ENCODE assay signal across 33 mouse cellular contexts in the genomic region with DNA sequence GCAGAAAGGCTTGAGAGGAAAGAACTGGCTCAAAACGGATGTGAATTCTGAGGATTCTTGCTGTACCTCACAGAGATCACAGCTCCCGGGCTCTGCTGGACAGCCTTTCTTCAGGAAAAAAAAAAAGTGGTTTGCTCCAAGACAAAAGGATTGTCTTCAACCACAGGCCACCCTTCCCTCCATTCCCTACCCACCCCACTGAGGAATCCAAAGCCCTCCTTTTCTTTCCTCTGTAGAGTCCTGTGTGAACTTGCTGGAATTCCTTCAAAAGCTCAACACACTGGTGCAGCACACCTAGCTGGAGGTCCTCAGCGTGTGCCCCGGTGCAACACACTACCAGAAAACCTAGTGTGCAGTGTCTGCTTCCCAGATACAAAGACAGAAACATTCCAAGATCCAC. TPM values are rescaled to one million over a fixed set of nuclear protein-coding genes. Genes with fewer than 3 reads are reported as not detected.
DNase-seq lines count a peak whose midpoint lies in the region; ATAC-seq and TF ChIP-seq lines count a peak whose summit lies in the region.
"Had no signal": no experiment of that assay in that cellular context is flagged by ENCODE, and none has a peak within 500 bp of the region (broad histone marks: within the 10 kb centered on the region; RNA-seq: fewer than 3 reads in every experiment).

No protein-coding gene starts in this region.

- TF ChIP-seq EP300 in stomach, postnatal 0 days (optimal IDR thresholded peaks at IDR 0.05), result no peak

- no peak for DNase-seq in heart, postnatal 36 days
- no peak for DNase-seq in stomach, postnatal 0 days (ENCODE audit: low spot score)
- DNase-seq in ZHBTc4 (ENCODE audit: low read depth, low spot score), result peak; percentile 80
- no peak for DNase-seq in frontal cortex, postnatal 25 days (ENCODE audit: low spot score in 2 of 2)
- DNase-seq: adrenal gland, adult 2 months; adrenal gland, postnatal 36 days; cerebellum, adult 18-20 months; cerebellum, postnatal 10 days; gastrocnemius, postnatal 14 days; heart, postnatal 4 days; kidney, adult 18-20 months; kidney, postnatal 36 days; lung, embryonic 14.5 days; midbrain, embryonic 14.5 days; retina, postnatal 1 day; right cerebral cortex, postnatal 14 days; thymus, postnatal 4 days had no signal

- intact Hi-C loops in heart, postnatal 36 days (cut with DNase I), result no loop called here

- no peaks in the 10 kb centered on the region for H3K27me3 ChIP-seq in heart, embryonic 13.5 days (replicated peaks)
- no peaks in the 10 kb centered on the region for H3K27me3 ChIP-seq in stomach, embryonic 14.5 days (ENCODE audit: control insufficient read depth, insufficient read depth, low read length)
- H3K27me3 ChIP-seq in stomach, postnatal 0 days (ENCODE audit: control insufficient read depth, insufficient read depth, low read length), result no peaks in the 10 kb centered on the region
- H3K27me3 ChIP-seq: CH12.LX; embryonic facial prominence, embryonic 15.5 days; forebrain, embryonic 13.5 days; heart, embryonic 15.5 days; limb, embryonic 12.5 days; neural tube, embryonic 15.5 days had no signal

- peaks cover 14% of the 10 kb centered on the region; the same call in 1 of the 2 replicates for H3K4me1 ChIP-seq in heart, embryonic 13.5 days
- H3K4me1 ChIP-seq in stomach, embryonic 14.5 days (ENCODE audit: control insufficient read depth, insufficient read depth, low read length), result no peaks in the 10 kb centered on the region
- H3K4me1 ChIP-seq in stomach, postnatal 0 days (replicated peaks; ENCODE audit: control insufficient read depth, insufficient read depth), result no peaks in the 10 kb centered on the region
- H3K4me1 ChIP-seq: embryonic facial prominence, embryonic 15.5 days; forebrain, embryonic 13.5 days; limb, embryonic 12.5 days; liver, embryonic 15.5 days; neural tube, embryonic 15.5 days had no signal

- no peak overlapping the region for H3K4me2 ChIP-seq in heart, embryonic 13.5 days
- no peak overlapping the region for H3K4me2 ChIP-seq in stomach, embryonic 14.5 days (replicated peaks; ENCODE audit: low read depth, low read length)
- no peak overlapping the region for H3K4me2 ChIP-seq in stomach, postnatal 0 days (replicated peaks; ENCODE audit: low read depth)
- H3K4me2 ChIP-seq: embryonic facial prominence, embryonic 15.5 days; forebrain, embryonic 13.5 days; heart, embryonic 15.5 days; hindbrain, embryonic 14.5 days; limb, embryonic 12.5 days; liver, embryonic 15.5 days; lung, embryonic 14.5 days; neural tube, embryonic 15.5 days had no signal

- 80% methylated on average over 4 of the region's 4 CpGs for WGBS in heart, embryonic 13.5 days
- WGBS in stomach, embryonic 14.5 days, result 65% methylated on average over 4 of the region's 4 CpGs
- 69% methylated on average over 4 of the region's 4 CpGs for WGBS in stomach, postnatal 0 days

- H3K36me3 ChIP-seq in heart, embryonic 13.5 days, result peaks cover 49% of the 10 kb centered on the region
- H3K36me3 ChIP-seq in stomach, embryonic 14.5 days (ENCODE audit: control insufficient read depth, insufficient read depth, low read length), result peaks cover 24% of the 10 kb centered on the region
- H3K36me3 ChIP-seq in stomach, postnatal 0 days (ENCODE audit: control insufficient read depth, insufficient read depth, low read length), result peaks cover 18% of the 10 kb centered on the region

- H3K9ac ChIP-seq in heart, embryonic 13.5 days, result peak overlapping the region; percentile 25; the same call in 1 of the 2 replicates
- H3K9ac ChIP-seq in stomach, embryonic 14.5 days (replicated peaks; ENCODE audit: low read depth, low read length), result no peak overlapping the region
- H3K9ac ChIP-seq in stomach, postnatal 0 days (ENCODE audit: low read length), result no peak overlapping the region
- H3K9ac ChIP-seq: embryonic facial prominence, embryonic 15.5 days; forebrain, embryonic 13.5 days; heart, embryonic 15.5 days; hindbrain, embryonic 14.5 days; limb, embryonic 12.5 days; liver, embryonic 15.5 days; lung, embryonic 14.5 days; neural tube, embryonic 15.5 days had no signal

- H3K4me3 ChIP-seq in heart, embryonic 13.5 days, result no peak overlapping the region
- H3K4me3 ChIP-seq in stomach, embryonic 14.5 days (ENCODE audit: low read depth, low read length), result no peak overlapping the region
- no peak overlapping the region for H3K4me3 ChIP-seq in stomach, postnatal 0 days (ENCODE audit: low read depth, low read length)
- H3K4me3 ChIP-seq: embryonic facial prominence, embryonic 15.5 days; forebrain, embryonic 13.5 days; heart, embryonic 15.5 days; layer of hippocampus, adult 2 months; left cerebral cortex, adult 2 months; limb, embryonic 12.5 days; liver, embryonic 15.5 days; neural tube, embryonic 15.5 days had no signal

- no peak for ATAC-seq in heart, embryonic 13.5 days (ENCODE audit: extremely low read depth, insufficient number of reproducible peaks, low FRiP score, low TSS enrichment)
- no peak for ATAC-seq in stomach, embryonic 14.5 days (ENCODE audit: insufficient number of reproducible peaks, insufficient read depth, low FRiP score, low read depth)
- no peak for ATAC-seq in stomach, postnatal 0 days (ENCODE audit: low FRiP score, low TSS enrichment)
- ATAC-seq: activated CD4-positive, CD25-positive, alpha-beta regulatory T cell, adult 4 months; forebrain, embryonic 13.5 days; inflammation-experienced regulatory T-cells, adult 6 months had no signal

- no peak for TF ChIP-seq CTCF in stomach, postnatal 0 days (IDR thresholded peaks at IDR 0.05; ENCODE audit: low read depth)

- 0 out of 2 replicates have a peak overlapping the region, but pooled peaks have one; percentile 66 for H3K27ac ChIP-seq in heart, embryonic 13.5 days (replicated peaks)
- peak overlapping the region; percentile 41 for H3K27ac ChIP-seq in stomach, embryonic 14.5 days (ENCODE audit: low read length)
- H3K27ac ChIP-seq in stomach, postnatal 0 days (replicated peaks), result no peak overlapping the region
- H3K27ac ChIP-seq: embryonic facial prominence, embryonic 15.5 days; forebrain, embryonic 13.5 days; hindbrain, embryonic 14.5 days; layer of hippocampus, adult 2 months; left cerebral cortex, adult 2 months; limb, embryonic 12.5 days; liver, embryonic 15.5 days; macrophage; neural tube, embryonic 15.5 days had no signal

- H3K9me3 ChIP-seq in heart, embryonic 13.5 days, result no peaks in the 10 kb centered on the region
- no peaks in the 10 kb centered on the region for H3K9me3 ChIP-seq in stomach, embryonic 14.5 days (ENCODE audit: control insufficient read depth, low read depth, low read length)
- H3K9me3 ChIP-seq in stomach, postnatal 0 days (ENCODE audit: control insufficient read depth, low read length), result no peaks in the 10 kb centered on the region
- H3K9me3 ChIP-seq: embryonic facial prominence, embryonic 15.5 days; forebrain, embryonic 13.5 days; heart, embryonic 15.5 days; limb, embryonic 12.5 days; liver, embryonic 15.5 days; neural tube, embryonic 15.5 days had no signal

RNA-seq across cellular contexts. Expression of a gene that starts 1.8 kb away (rescaled TPM):
- 39.5 and 40.0 TPM in 2 replicates for polyA plus RNA-seq in heart, embryonic 13.5 days (2015; fragmentation: Nextera tagmentation; extraction: Ambion mirVana)
- 10 to 100 TPM; 42.9 to 46.2 TPM for total RNA-seq in heart, postnatal 36 days (2021)
- 46.8 and 47.5 TPM in 2 replicates for polyA plus RNA-seq in stomach, embryonic 14.5 days (2014; fragmentation: Nextera tagmentation; extraction: Ambion mirVana)
- polyA plus RNA-seq in stomach, postnatal 0 days (2015; fragmentation: Nextera tagmentation; extraction: Ambion mirVana), result 22.4 and 24.4 TPM in 2 replicates

RNA-seq across cellular contexts. Expression of a gene that starts 22.4 kb away (rescaled TPM):
- 61.1 and 68.7 TPM in 2 replicates for polyA plus RNA-seq in heart, embryonic 13.5 days (2015; fragmentation: Nextera tagmentation; extraction: Ambion mirVana)
- total RNA-seq in heart, postnatal 36 days (2021), result 10 to 100 TPM; 59.4 to 60.0 TPM
- 27.0 and 35.8 TPM in 2 replicates for polyA plus RNA-seq in stomach, embryonic 14.5 days (2014; fragmentation: Nextera tagmentation; extraction: Ambion mirVana)
- 254 and 328 TPM in 2 replicates for polyA plus RNA-seq in stomach, postnatal 0 days (2015; fragmentation: Nextera tagmentation; extraction: Ambion mirVana)
- total RNA-seq: common myeloid progenitor, adult 5-6 weeks had no signal

RNA-seq across cellular contexts. Expression of a gene that starts 56.9 kb away (rescaled TPM):
- polyA plus RNA-seq in heart, embryonic 13.5 days (2015; fragmentation: Nextera tagmentation; extraction: Ambion mirVana), result 17.1 and 18.0 TPM in 2 replicates
- 10 to 100 TPM; 41.9 to 43.8 TPM for total RNA-seq in heart, postnatal 36 days (2021)
- 24.8 and 24.9 TPM in 2 replicates for polyA plus RNA-seq in stomach, embryonic 14.5 days (2014; fragmentation: Nextera tagmentation; extraction: Ambion mirVana)
- polyA plus RNA-seq in stomach, postnatal 0 days (2015; fragmentation: Nextera tagmentation; extraction: Ambion mirVana), result 11.1 and 12.0 TPM in 2 replicates
